Mouse (Mus musculus) hindbrain, embryonic 13.5 days (tissue): ENCODE results near the gene Tmc5. TPM values are rescaled to one million over a fixed set of nuclear protein-coding genes. Genes with fewer than 3 reads are reported as not detected.

ENCODE experiments used
- polyA plus RNA-seq: library from polyadenylated mRNA; unstranded; fragments of >200 nt; fragmentation: Nextera tagmentation; extraction: Ambion mirVana; gene quantifications from 2 replicates; pipeline ENCODE4 v1.2.1, GENCODE M21; 2015

Gene Tmc5
- polyA plus RNA-seq, 1 experiment from 2014 or later, result 0.21 TPM

Other genes starting within 250 kb of the Tmc5 start
- 9.4 and 9.6 TPM in 2 replicates for gene Syt17, start 149.1 kb upstream of the Tmc5 start, polyA plus RNA-seq
- gene Itpripl2, start 105.3 kb upstream of the Tmc5 start, polyA plus RNA-seq, result 1.1 and 1.2 TPM in 2 replicates
- 105 and 106 TPM in 2 replicates for gene Coq7, start 63.9 kb upstream of the Tmc5 start, polyA plus RNA-seq
- gene Tmc7, start 12.6 kb upstream of the Tmc5 start, polyA plus RNA-seq, result 6.3 TPM in 2 replicates
- gene Gde1, start 108.5 kb downstream of the Tmc5 start, polyA plus RNA-seq, result 168 TPM in 2 replicates
- gene Ccp110, start 115.3 kb downstream of the Tmc5 start, polyA plus RNA-seq, result 28.1 and 32.5 TPM in 2 replicates
- 93.0 and 95.2 TPM in 2 replicates for gene Vps35l, start 142.9 kb downstream of the Tmc5 start, polyA plus RNA-seq